Mouse (Mus musculus): ENCODE results near the gene Ccnl1.

The Ccnl1 gene

GRCm38 (mm10) chr3:65925058-65925740 lies 32.9 kb downstream of the Ccnl1 start:
- DNase-seq, result no peak

GRCm38 (mm10) chr3:65922420-65922819 lies 35.6 kb downstream of the Ccnl1 start:
- no peak for DNase-seq

- no peak for DNase-seq
Observed at GRCm38 (mm10) chr3:65921671-65922070, 36.4 kb downstream of the Ccnl1 start.

- no peak for DNase-seq
Observed at GRCm38 (mm10) chr3:65919016-65919415, 39.0 kb downstream of the Ccnl1 start.

GRCm38 (mm10) chr3:65912928-65913327 lies 45.1 kb downstream of the Ccnl1 start:
- no peak for DNase-seq

GRCm38 (mm10) chr3:65912217-65912616 lies 45.8 kb downstream of the Ccnl1 start:
- no peak for DNase-seq

- no peak for DNase-seq
Observed at GRCm38 (mm10) chr3:65911265-65911664, 46.8 kb downstream of the Ccnl1 start.

GRCm38 (mm10) chr3:65909454-65909853 lies 48.6 kb downstream of the Ccnl1 start:
- no peak for DNase-seq

GRCm38 (mm10) chr3:65907536-65907935 lies 50.5 kb downstream of the Ccnl1 start:
- no peak for DNase-seq

- no peak for DNase-seq
Observed at GRCm38 (mm10) chr3:65905281-65906169, 52.5 kb downstream of the Ccnl1 start.

GRCm38 (mm10) chr3:65904711-65905110 lies 53.3 kb downstream of the Ccnl1 start:
- no peak for DNase-seq

GRCm38 (mm10) chr3:65904106-65904505 lies 53.9 kb downstream of the Ccnl1 start:
- no peak for DNase-seq

- DNase-seq, result no peak
Observed at GRCm38 (mm10) chr3:65898598-65899278, 59.3 kb downstream of the Ccnl1 start.

- no peak for DNase-seq
Observed at GRCm38 (mm10) chr3:65897233-65897993, 60.6 kb downstream of the Ccnl1 start.

Data from cerebellum, postnatal 36 days (tissue).